Mouse (Mus musculus) cerebellum, adult (tissue): ENCODE results near the gene Rdh16.
A peak's percentile ranks its signal among the peaks of the same experiment; 100 is the strongest.
"Not testable (repeated sequence)": the region's sequence is repeated elsewhere in the genome, so short reads cannot be mapped to it uniquely, and the experiment has no call there.

Experiments
- ATAC-seq: cut with Nextera tagmentation; 2 replicates; pipeline ENCODE4 v1.9.2; 2017; ENCODE audit warnings: mild to moderate bottlenecking, moderate library complexity, mixed read lengths; ENCODE audit not compliant: insufficient number of reproducible peaks, low FRiP score, low TSS enrichment

Rdh16 gene

GRCm38 (mm10) chr10:127800891-127801290 is at the start of gene Rdh16:
Rdh16 (plus strand) TSS chr10:127801152.
- ATAC-seq, result no peak

DNA sequence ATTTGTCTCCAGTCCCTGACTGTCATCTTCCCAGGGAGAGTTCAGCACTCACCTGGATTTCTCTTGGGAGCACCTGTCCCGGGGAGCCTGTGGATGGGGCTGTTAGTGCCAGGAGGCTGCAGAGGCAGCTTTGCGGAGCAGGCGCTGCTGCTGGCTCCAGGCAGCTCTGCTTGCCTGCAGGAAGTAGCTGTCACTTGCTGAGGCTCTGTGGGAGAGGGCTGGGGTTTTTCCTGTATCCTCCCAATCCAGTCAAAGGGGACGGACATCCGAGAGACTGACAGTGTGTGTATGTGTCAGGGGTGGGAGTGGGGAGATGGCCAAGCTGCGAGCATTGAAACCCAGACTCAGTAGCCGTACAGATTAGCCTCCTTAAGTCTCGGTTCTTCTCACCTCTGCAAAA is 49.4 kb upstream of the Rdh16 start, which contains the start of gene Gpr182:
Gene Gpr182, minus strand, starts transcription at position 185 of the 400 bp plus-strand sequence.
- ATAC-seq, result no peak

- no peak for ATAC-seq
Observed at GRCm38 (mm10) chr10:127754566-127755166, 46.3 kb upstream of the Rdh16 start.

- no peak for ATAC-seq
Observed at GRCm38 (mm10) chr10:127755246-127755645, 45.7 kb upstream of the Rdh16 start.

DNA sequence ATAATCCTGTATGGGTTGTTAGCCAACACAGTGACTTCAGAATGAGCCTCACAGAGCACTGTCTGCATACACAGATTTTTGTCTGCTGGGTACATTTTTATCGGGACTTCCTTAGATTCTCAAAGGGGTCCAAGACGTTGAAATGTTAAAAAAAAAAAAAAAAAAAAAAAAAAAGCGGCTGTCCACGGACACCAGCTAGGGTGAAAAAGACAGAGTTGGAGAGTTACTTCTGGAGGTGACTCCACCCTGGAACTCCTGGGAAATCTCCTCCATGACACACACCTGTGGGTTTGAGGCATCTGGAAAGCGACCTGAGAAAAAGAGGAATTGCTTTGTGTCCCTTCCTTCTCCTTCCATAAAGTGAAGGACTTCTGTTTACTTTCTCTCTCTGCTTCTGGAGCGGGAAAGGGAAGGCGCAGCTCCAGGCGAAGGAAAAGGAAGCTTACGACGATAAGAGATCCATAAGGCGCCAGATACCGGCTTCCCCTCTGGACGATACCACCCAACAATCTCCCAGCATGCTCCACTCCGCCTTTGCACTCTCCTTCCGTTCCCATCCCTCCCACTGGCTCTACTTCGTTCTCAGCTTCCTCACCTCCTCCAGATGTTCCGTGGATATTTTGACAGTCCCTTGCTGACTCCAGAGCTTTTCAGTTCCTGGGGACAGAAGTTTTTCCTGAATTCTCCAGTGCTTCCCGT is 45.0 kb upstream of the Rdh16 start:
- no peak for ATAC-seq

GRCm38 (mm10) chr10:127759181-127760110 is 41.5 kb upstream of the Rdh16 start, which contains the start of the genes Rdh1 and Rdh16f1:
Rdh1 (plus strand) TSS chr10:127759721.
Rdh16f1 (plus strand) TSS chr10:127759787.
- ATAC-seq, result no peak

DNA sequence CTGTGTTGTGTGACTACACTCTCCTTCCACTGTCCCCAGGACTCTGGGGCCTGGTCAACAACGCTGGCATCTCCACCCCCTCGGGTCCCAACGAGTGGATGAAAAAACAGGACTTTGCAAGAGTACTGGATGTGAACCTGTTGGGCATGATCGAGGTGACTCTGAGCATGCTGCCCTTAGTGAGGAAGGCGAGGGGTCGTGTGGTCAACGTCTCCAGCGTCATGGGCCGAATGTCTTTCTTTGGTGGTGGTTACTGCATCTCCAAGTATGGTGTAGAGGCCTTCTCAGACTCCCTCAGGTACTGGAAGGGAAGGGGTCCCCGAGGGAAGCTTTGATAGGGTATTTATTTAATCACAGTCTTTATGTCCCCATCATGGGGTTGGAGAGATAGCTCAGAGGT is 38.0 kb upstream of the Rdh16 start:
- ATAC-seq, result not testable (repeated sequence)

- peak; percentile 52; the same call in 1 of the 2 replicates for ATAC-seq
Observed at GRCm38 (mm10) chr10:127763914-127764680, 36.9 kb upstream of the Rdh16 start.

DNA sequence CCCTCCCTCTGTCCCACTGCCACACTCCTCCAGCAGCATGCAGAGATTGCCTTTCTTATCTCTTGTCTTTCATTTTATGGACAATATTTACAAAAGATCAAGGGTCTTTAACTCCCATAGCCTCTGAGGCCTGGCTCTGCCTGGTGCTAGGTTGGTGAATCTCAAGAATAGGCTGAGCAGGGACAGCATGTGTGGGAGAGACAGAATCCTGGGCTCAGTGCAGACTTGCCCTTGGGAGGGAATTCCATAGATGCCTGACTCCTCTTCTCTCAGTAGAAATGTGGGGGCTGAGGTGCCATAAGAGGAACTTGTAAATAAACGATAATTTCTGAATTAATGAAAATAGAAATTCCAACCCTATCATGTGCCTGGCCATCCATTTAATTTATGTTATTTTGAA is 34.4 kb upstream of the Rdh16 start:
- no peak for ATAC-seq

GRCm38 (mm10) chr10:127776011-127776410 is 24.9 kb upstream of the Rdh16 start, which contains the start of gene Rdh9:
Rdh9 (plus strand) TSS chr10:127776386.
- no peak for ATAC-seq

- ATAC-seq, result not testable (repeated sequence)
Observed at GRCm38 (mm10) chr10:127782321-127782720, 18.6 kb upstream of the Rdh16 start.

DNA sequence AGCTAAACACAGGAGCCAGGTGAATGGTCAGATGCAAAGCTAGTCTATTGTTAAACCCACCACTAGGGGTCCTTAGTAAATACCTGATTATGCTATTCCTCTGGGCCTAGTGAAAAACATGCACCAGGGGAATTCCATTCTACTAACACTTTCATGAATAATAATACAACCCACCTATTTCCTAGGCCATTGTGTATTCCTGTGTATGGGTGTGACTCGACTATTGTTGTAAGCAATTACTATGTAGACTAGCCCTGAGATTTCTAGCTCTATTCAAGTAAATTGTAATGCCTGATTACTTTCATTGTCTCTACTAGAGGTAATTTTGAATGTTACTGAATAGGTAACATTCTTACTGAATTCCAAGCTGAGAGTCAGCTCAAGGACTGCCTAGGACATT is 15.5 kb upstream of the Rdh16 start:
- ATAC-seq, result not testable (repeated sequence)

DNA sequence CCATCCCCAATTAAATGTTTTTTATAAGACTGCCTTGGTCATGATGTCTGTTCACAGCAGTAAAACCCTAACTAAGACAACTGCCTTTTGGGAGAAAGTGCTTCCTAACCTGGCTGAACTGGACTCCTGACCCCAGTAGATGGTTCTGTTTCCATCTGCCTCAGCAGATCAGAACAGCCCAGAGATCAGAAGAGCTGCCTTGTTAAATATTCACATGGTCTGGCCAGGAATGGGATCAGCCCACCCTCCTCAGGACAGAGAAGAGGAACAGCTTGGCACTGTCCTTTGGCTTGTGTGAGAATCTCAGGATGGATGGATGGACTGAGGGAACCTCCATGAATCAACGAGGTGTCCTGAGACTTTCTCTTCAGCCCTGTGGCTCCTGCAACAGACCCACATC is 1.7 kb upstream of the Rdh16 start:
- ATAC-seq, result no peak

DNA sequence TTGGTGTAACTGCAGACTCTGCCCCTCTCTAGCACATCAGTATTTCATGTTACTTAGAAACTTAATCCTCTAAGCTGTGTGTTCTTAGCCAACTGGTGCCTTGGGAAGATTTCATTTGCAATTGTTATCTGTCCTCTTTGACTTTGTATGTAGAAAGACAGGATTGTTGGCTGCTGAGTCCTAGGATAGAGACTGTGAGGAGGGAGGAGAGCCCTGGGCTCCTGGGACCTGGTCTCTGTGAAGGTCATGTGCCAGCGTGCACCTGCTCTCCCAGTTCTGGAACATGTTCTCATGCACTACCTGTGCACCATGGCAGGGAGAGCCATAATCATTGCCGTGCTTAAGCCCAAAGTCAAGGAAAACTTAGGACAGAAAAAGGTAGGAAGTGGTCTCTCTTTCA is 660 bp downstream of the Rdh16 start:
- ATAC-seq, result no peak

- ATAC-seq, result no peak
Observed at GRCm38 (mm10) chr10:127802236-127802635, 1.3 kb downstream of the Rdh16 start.

- ATAC-seq, result no peak
Observed at GRCm38 (mm10) chr10:127804416-127804815, 3.5 kb downstream of the Rdh16 start.

DNA sequence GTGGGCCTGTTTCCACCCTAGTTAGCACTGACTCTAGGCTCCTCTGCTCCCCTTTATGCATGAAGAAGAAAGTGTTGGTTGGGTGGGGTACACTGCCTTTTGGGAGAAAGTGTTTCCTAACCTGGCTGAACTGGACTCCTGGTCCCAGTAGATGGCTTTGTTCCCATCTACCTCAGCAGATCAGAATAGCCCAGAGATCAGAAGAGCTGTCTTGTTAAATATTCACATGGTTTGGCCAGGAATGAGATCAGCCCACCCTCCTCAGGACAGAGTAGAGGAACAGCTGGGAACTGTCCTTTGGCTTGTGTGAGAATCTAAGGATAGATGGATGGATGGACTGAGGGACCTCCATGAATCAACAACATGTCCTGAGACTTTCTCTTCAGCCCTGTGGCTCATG is 14.9 kb downstream of the Rdh16 start:
- ATAC-seq, result no peak

- ATAC-seq, result not testable (repeated sequence)
Observed at GRCm38 (mm10) chr10:127817268-127817910, 16.4 kb downstream of the Rdh16 start.

DNA sequence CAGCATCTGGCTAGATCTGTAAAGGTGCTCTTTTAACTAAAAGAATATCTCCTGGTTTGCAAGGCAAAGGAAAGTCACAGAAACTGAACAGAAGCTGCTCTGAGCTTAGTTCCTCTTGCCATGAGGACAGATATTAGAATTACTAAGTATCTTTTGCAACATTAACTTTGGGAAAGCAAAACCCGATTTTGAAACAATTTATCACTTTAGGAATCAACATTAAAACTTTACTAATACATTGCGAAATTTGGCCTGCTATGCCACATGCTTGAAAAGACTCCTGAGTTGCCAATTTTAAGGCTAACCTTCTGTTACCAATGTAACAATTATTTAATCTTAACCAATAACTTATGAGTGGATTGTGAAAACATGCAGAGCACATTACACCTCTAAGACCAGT is 20.9 kb downstream of the Rdh16 start:
- not testable (repeated sequence) for ATAC-seq
